Mouse (Mus musculus): ENCODE data around the gene Gm20388.

Gene Gm20388

GRCm38 (mm10) chr8:121195970-121196369, 1285.3 kb downstream of the Gm20388 start:
- no peak for DNase-seq (ENCODE audit: low spot score in 2 of 2)

- no peak for DNase-seq (ENCODE audit: low spot score in 2 of 2)
Observed at GRCm38 (mm10) chr8:121196726-121197668, 1286.4 kb downstream of the Gm20388 start.

GRCm38 (mm10) chr8:121200069-121200468, 1289.4 kb downstream of the Gm20388 start:
- no peak for DNase-seq (ENCODE audit: low spot score in 2 of 2)

GRCm38 (mm10) chr8:121200979-121201378, 1290.3 kb downstream of the Gm20388 start:
- no peak for DNase-seq (ENCODE audit: low spot score in 2 of 2)

- no peak for DNase-seq (ENCODE audit: low spot score in 2 of 2)
Observed at GRCm38 (mm10) chr8:121201651-121202050, 1291.0 kb downstream of the Gm20388 start.

GRCm38 (mm10) chr8:121203612-121204376, 1293.2 kb downstream of the Gm20388 start:
- DNase-seq (ENCODE audit: low spot score in 2 of 2), result peak; percentile 29 to 52

GRCm38 (mm10) chr8:121207171-121207570, 1296.5 kb downstream of the Gm20388 start:
- no peak for DNase-seq (ENCODE audit: low spot score in 2 of 2)

GRCm38 (mm10) chr8:121210627-121211026, 1300.0 kb downstream of the Gm20388 start:
- DNase-seq (ENCODE audit: low spot score in 2 of 2), result no peak

GRCm38 (mm10) chr8:121213236-121213635, 1302.6 kb downstream of the Gm20388 start:
- DNase-seq (ENCODE audit: low spot score in 2 of 2), result no peak

- no peak for DNase-seq (ENCODE audit: low spot score in 2 of 2)
Observed at GRCm38 (mm10) chr8:121213651-121214050, 1303.0 kb downstream of the Gm20388 start.

GRCm38 (mm10) chr8:121214975-121215374, 1304.3 kb downstream of the Gm20388 start:
- DNase-seq (ENCODE audit: low spot score in 2 of 2), result no peak

GRCm38 (mm10) chr8:121216441-121216949, 1305.9 kb downstream of the Gm20388 start:
- DNase-seq (ENCODE audit: low spot score in 2 of 2), result no peak

- DNase-seq (ENCODE audit: low spot score in 2 of 2), result no peak
Observed at GRCm38 (mm10) chr8:121218486-121218885, 1307.8 kb downstream of the Gm20388 start.

- DNase-seq (ENCODE audit: low spot score in 2 of 2), result no peak
Observed at GRCm38 (mm10) chr8:121220103-121220899, 1309.7 kb downstream of the Gm20388 start.

GRCm38 (mm10) chr8:121224709-121225108, 1314.1 kb downstream of the Gm20388 start:
- no peak for DNase-seq (ENCODE audit: low spot score in 2 of 2)

- peak; percentile 20 to 25 for DNase-seq (ENCODE audit: low spot score in 2 of 2)
Observed at GRCm38 (mm10) chr8:121227756-121228155, 1317.1 kb downstream of the Gm20388 start.

GRCm38 (mm10) chr8:121228892-121229291, 1318.3 kb downstream of the Gm20388 start:
- DNase-seq (ENCODE audit: low spot score in 2 of 2), result no peak

- DNase-seq (ENCODE audit: low spot score in 2 of 2), result no peak
Observed at GRCm38 (mm10) chr8:121229550-121229949, 1318.9 kb downstream of the Gm20388 start.

GRCm38 (mm10) chr8:121233196-121233595, 1322.6 kb downstream of the Gm20388 start:
- no peak for DNase-seq (ENCODE audit: low spot score in 2 of 2)

- DNase-seq (ENCODE audit: low spot score in 2 of 2), result no peak
Observed at GRCm38 (mm10) chr8:121234915-121235314, 1324.3 kb downstream of the Gm20388 start.

GRCm38 (mm10) chr8:121239640-121240039, 1329.0 kb downstream of the Gm20388 start:
- DNase-seq (ENCODE audit: low spot score in 2 of 2), result no peak

All from right cerebral cortex, postnatal 36 days (tissue).